Mouse (Mus musculus): ENCODE measurements around the gene Fgf23.

The Fgf23 gene

DNA sequence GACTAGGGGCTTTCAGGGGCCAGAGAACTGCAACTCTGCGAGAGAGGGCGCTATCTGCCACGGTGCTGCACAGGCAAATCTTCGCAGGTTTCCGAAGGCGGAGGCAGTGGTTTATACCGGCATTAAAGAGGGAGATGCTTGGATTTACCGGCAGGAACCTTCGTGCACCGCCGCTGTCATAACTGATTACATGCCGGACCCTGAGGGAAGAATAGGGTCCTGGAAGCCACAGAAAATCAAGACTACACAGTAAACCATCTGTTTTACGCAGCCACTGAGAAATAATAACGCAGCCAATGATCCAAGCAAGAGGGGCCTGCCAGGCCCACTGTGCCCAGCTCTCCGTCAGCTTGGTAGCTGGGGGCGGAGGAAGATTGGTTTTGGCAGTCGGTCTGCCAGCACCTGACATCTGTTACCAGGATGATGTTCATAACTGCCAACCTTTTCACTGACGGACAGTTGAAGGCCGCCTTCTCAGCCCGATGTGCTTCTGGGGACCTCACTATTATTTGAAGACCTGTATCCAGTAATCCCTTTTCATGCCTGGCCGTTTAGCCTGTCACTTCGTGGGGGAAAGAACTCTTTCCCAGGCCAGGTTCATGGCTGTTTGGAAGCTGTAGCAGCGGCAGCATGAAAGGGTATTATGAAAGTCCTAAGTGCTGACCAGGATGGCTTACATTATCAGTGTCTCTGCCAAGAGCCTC is 42.2 kb downstream of the Fgf23 start:
- no peak for DNase-seq

DNA sequence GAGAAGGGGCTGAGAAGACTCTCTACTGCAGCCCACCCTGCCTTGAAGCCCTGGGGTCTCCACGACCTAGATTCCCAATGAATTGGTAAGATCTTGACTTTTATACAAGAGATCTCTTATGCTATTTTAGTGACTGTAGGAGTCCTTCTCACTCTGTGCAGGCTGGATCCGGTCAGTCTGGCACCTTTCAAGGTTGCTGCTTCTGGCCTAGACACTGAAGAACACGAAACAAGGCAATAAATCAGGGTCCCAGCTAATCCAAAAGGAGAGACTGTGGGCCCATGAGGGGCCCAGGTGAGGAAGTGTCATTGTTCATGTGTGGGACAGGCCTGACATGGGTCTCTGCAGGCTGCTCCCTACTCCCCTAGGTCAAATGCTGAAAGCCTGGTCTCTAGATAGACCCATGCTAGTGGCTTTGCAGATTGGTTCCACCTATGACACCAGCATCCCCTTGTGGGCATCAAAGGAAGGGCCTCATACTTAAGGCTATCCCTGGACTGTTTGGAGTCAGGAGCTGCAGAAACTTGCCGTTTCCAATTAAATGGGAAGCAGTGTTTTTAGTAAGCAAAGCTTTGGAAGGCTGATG is 49.6 kb downstream of the Fgf23 start:
- no peak for DNase-seq

DNA sequence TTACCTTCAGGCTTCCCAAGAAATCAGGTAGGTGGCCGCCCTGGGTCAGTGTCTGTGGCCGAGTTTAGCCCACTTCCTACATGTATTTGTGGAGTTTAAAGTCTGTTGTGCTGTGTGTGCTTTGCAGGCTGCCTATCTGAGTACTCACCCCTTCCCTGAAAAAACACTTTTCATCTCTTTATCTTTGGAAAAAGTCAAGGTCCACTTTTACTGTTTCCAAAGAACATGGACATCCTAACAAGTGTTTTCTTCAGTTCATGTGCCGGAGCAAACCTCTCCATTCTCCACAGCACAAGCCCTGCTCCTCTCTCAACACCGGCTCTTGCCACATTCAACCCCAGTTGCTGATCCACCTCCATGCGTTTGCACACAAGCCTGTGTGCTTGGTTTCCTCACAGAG is 50.3 kb downstream of the Fgf23 start:
- no peak for DNase-seq

DNA sequence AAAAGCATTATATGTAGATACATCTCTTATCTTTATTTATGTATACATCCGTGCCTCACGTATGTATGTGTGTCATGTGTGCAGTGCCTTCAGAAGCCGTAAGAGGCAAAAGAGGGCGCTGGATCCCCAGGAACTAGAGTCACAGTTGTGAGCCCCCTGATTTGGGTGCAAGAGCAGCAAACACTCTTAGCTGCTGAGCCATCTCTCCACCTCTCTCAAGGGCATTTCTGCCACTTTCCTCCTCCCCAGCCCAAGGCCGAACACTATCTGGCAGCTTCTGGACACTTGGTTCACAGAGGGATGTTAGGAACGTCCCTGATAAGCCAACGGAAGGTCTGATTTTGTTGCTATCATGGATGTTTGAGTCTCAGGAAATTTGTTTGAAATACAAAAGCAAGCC is 50.8 kb downstream of the Fgf23 start:
- DNase-seq = no peak

DNA sequence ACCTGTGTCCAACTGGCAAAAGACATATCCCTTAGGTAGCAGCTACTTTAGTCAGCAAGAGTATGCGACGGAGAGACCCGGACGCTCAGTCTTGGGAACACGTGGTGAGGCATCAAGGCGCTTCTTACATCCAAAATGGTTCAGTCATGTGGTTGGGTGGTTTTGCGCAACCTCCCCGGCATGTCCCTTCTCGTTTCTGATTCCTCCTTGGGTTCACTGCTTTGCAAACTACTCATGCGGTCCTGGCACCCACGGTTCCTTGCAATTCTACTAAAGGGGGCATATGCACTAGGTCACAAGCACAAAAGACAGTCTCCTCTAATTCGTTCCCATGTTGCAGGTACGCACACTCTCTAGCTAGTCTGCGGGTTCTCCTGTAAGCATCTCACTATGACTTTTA is 57.0 kb downstream of the Fgf23 start:
- DNase-seq = no peak

DNA sequence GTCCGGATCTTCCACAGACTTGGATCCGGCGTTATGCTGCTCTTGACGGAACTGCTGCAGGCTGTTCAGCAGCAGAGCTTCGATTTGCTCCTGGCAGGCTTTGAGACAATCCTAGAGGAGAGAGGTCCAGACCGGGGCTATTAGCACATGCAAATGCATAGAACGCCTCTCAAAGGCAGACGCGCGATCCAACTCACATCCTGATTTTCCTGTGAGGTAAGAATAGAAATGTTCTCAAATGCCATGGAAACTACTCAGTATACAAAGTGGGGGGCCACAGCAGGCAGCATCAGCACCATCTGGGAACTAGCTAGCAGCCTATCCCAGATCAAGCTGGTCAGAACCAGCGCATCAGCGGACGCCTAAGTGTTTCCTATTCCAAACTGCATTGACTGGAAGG is 57.7 kb downstream of the Fgf23 start:
- no peak for DNase-seq

All from kidney, adult 9 months (tissue).